Mouse (Mus musculus) CH12.LX (cell line): Measurements from ENCODE around the gene Slc45a3. TPM values are rescaled to one million over a fixed set of nuclear protein-coding genes. Genes with fewer than 3 reads are reported as not detected.

ENCODE experiments used
- DNase-seq: peaks from one replicate; pipeline ENCODE4 v3.0.0-alpha.2; 2013; ENCODE audit errors: extremely low read depth
- H3K27ac ChIP-seq: 2 replicates; pipeline ENCODE4 v1.5.1; 2012; ENCODE audit warnings: low read depth, mild to moderate bottlenecking, control low read depth, moderate library complexity; ENCODE audit not compliant: insufficient read depth
- H3K27me3 ChIP-seq: replicated peaks from 2 replicates; pipeline ENCODE3; 2012; ENCODE audit warnings: inconsistent platforms
- H3K36me3 ChIP-seq, 2 experiments: replicated peaks in 1 of 2; 2 replicates each; pipeline versions ENCODE3 to v1.6.1; 2012; ENCODE audit warnings: inconsistent platforms in 1 of 2, low read length in 1 of 2, mild to moderate bottlenecking in 1 of 2, mixed read lengths in 1 of 2, moderate library complexity in 1 of 2; ENCODE audit not compliant: control insufficient read depth in 1 of 2, insufficient read depth in 1 of 2
- H3K4me1 ChIP-seq, 2 experiments: 2 replicates each; pipeline ENCODE4 v1.6.1; 2012; ENCODE audit warnings: inconsistent platforms in 1 of 2, moderate library complexity in 1 of 2; ENCODE audit not compliant: insufficient read depth in 2 of 2, control insufficient read depth in 1 of 2
- H3K4me2 ChIP-seq: 2 replicates; pipeline ENCODE4 v1.6.1; 2012; ENCODE audit warnings: low read depth, mild to moderate bottlenecking, control low read depth; ENCODE audit not compliant: poor library complexity, insufficient read depth, severe bottlenecking
- H3K4me3 ChIP-seq, 3 experiments: fragments of 150-350 bp in 1 of 3; sonication (generic) in 1 of 3; replicated peaks in 1 of 3; 2 replicates each; pipeline versions ENCODE3 to v1.5.1; 2011 to 2012; ENCODE audit warnings: low read depth in 2 of 3, low read length in 2 of 3, mild to moderate bottlenecking in 2 of 3, moderate library complexity in 2 of 3, control low read depth in 1 of 3, improper control_type of control experiment in 1 of 3, inconsistent platforms in 1 of 3, mixed read lengths in 1 of 3; ENCODE audit not compliant: poor library complexity in 1 of 3
- H3K79me2 ChIP-seq: replicated peaks from 2 replicates; pipeline ENCODE4 v1.6.1; 2012; ENCODE audit warnings: mild to moderate bottlenecking, moderate library complexity; ENCODE audit not compliant: control insufficient read depth, poor library complexity, insufficient read depth, severe bottlenecking; ENCODE audit errors: extremely low read depth
- H3K9ac ChIP-seq: 2 replicates; pipeline ENCODE4 v1.6.1; 2012; ENCODE audit warnings: low read depth, mild to moderate bottlenecking, control low read depth, moderate library complexity; ENCODE audit not compliant: insufficient read depth
- H3K9me3 ChIP-seq: replicated peaks from 2 replicates; pipeline ENCODE3; 2012; ENCODE audit warnings: low read length, inconsistent platforms, mixed read lengths
- BHLHE40 ChIP-seq: IDR thresholded peaks from 2 replicates; pipeline ENCODE4 v1.6.1; 2011; ENCODE audit warnings: mild to moderate bottlenecking, low read depth, low read length, improper control_type of control experiment
- CHD1 ChIP-seq: IDR thresholded peaks from 2 replicates; pipeline ENCODE4 v1.6.1; 2012; ENCODE audit warnings: low read depth, low read length, improper control_type of control experiment, inconsistent platforms
- CHD2 ChIP-seq: IDR thresholded peaks from 2 replicates; pipeline ENCODE4 v1.6.1; 2011; ENCODE audit warnings: low read length, improper control_type of control experiment
- CTCF ChIP-seq, 2 experiments: IDR thresholded peaks in 1 of 2; conservative IDR thresholded peaks in 1 of 2; 2 replicates each; pipeline ENCODE4 v1.5.1; 2011 to 2012; ENCODE audit warnings: low read depth in 2 of 2, low read length in 2 of 2, improper control_type of control experiment in 1 of 2, inconsistent platforms in 1 of 2, mild to moderate bottlenecking in 1 of 2, moderate library complexity in 1 of 2
- E2F4 ChIP-seq: IDR thresholded peaks from 2 replicates; pipeline ENCODE4 v1.6.1; 2011; ENCODE audit warnings: low read depth, low read length, improper control_type of control experiment; ENCODE audit not compliant: insufficient replicate concordance
- ELF1 ChIP-seq: IDR thresholded peaks from 2 replicates; pipeline ENCODE4 v1.6.1; 2014; ENCODE audit warnings: low read depth, mild to moderate bottlenecking, inconsistent platforms, low read length, improper control_type of control experiment
- EP300 ChIP-seq: IDR thresholded peaks from 2 replicates; pipeline ENCODE4 v1.6.1; 2011; ENCODE audit warnings: low read length, improper control_type of control experiment
- ETS1 ChIP-seq: conservative IDR thresholded peaks from 2 replicates; pipeline ENCODE4 v1.6.1; 2012; ENCODE audit warnings: low read depth, mild to moderate bottlenecking, inconsistent platforms, low read length, improper control_type of control experiment, moderate library complexity
- GABPA ChIP-seq: IDR thresholded peaks from 2 replicates; pipeline ENCODE4 v1.6.1; 2012; ENCODE audit warnings: low read depth, low read length, improper control_type of control experiment, inconsistent platforms; ENCODE audit not compliant: insufficient replicate concordance
- IRF4 ChIP-seq: IDR thresholded peaks from 2 replicates; pipeline ENCODE4 v1.6.1; 2014; ENCODE audit warnings: low read depth, mild to moderate bottlenecking, inconsistent platforms, low read length, improper control_type of control experiment
- JUN ChIP-seq: IDR thresholded peaks from 2 replicates; pipeline ENCODE4 v1.6.1; 2011; ENCODE audit warnings: low read depth, mild to moderate bottlenecking, low read length, improper control_type of control experiment, moderate library complexity; ENCODE audit not compliant: insufficient read depth
- JUND ChIP-seq: conservative IDR thresholded peaks from 2 replicates; pipeline ENCODE4 v1.6.1; 2011; ENCODE audit warnings: low read depth, low read length, improper control_type of control experiment
- KAT2A ChIP-seq: IDR thresholded peaks from 2 replicates; pipeline ENCODE4 v1.6.1; 2012; ENCODE audit warnings: low read length, improper control_type of control experiment, inconsistent platforms; ENCODE audit not compliant: insufficient replicate concordance
- MAFK ChIP-seq: IDR thresholded peaks from 2 replicates; pipeline ENCODE4 v1.6.1; 2011; ENCODE audit warnings: low read length, improper control_type of control experiment; ENCODE audit not compliant: insufficient replicate concordance
- MAX ChIP-seq: IDR thresholded peaks from 2 replicates; pipeline ENCODE4 v1.6.1; 2011; ENCODE audit warnings: low read length, improper control_type of control experiment
- MAZ ChIP-seq: IDR thresholded peaks from 2 replicates; pipeline ENCODE4 v1.6.1; 2012; ENCODE audit warnings: low read depth, mild to moderate bottlenecking, inconsistent platforms, low read length, improper control_type of control experiment, moderate library complexity
- MEF2A ChIP-seq: IDR thresholded peaks from 2 replicates; pipeline ENCODE4 v1.6.1; 2014; ENCODE audit warnings: low read depth, mild to moderate bottlenecking, inconsistent platforms, low read length, improper control_type of control experiment, borderline replicate concordance
- MXI1 ChIP-seq: IDR thresholded peaks from 2 replicates; pipeline ENCODE4 v1.6.1; 2011; ENCODE audit warnings: mild to moderate bottlenecking, low read depth, low read length, improper control_type of control experiment
- MYC ChIP-seq: IDR thresholded peaks from 2 replicates; pipeline ENCODE4 v1.6.1; 2011; ENCODE audit warnings: low read depth, mild to moderate bottlenecking, improper control_type of control experiment, low read length
- NELFE ChIP-seq: IDR thresholded peaks from 2 replicates; pipeline ENCODE4 v1.6.1; 2011; ENCODE audit warnings: low read depth, low read length, improper control_type of control experiment
- NRF1 ChIP-seq: IDR thresholded peaks from 2 replicates; pipeline ENCODE4 v1.6.1; 2014; ENCODE audit warnings: low read depth, mild to moderate bottlenecking, inconsistent platforms, low read length, improper control_type of control experiment, moderate library complexity
- PAX5 ChIP-seq: IDR thresholded peaks from 2 replicates; pipeline ENCODE4 v1.6.1; 2012; ENCODE audit warnings: low read length, inconsistent platforms, mixed read lengths
- POLR2AphosphoS2 ChIP-seq: IDR thresholded peaks from 2 replicates; pipeline ENCODE4 v1.6.1; 2011; ENCODE audit warnings: low read depth, low read length, improper control_type of control experiment
- RAD21 ChIP-seq: IDR thresholded peaks from 2 replicates; pipeline ENCODE4 v1.6.1; 2011; ENCODE audit warnings: low read depth, mild to moderate bottlenecking, low read length, improper control_type of control experiment, moderate library complexity
- SIN3A ChIP-seq: IDR thresholded peaks from 2 replicates; pipeline ENCODE4 v1.6.1; 2012; ENCODE audit warnings: low read length, improper control_type of control experiment, inconsistent platforms
- SMC3 ChIP-seq: IDR thresholded peaks from 2 replicates; pipeline ENCODE4 v1.6.1; 2011; ENCODE audit warnings: low read depth, low read length, improper control_type of control experiment
- TCF12 ChIP-seq: IDR thresholded peaks from 2 replicates; pipeline ENCODE4 v1.6.1; 2014; ENCODE audit warnings: low read depth, mild to moderate bottlenecking, inconsistent platforms, low read length, improper control_type of control experiment
- UBTF ChIP-seq: IDR thresholded peaks from 2 replicates; pipeline ENCODE4 v1.6.1; 2012; ENCODE audit warnings: low read depth, mild to moderate bottlenecking, inconsistent platforms, low read length, improper control_type of control experiment, moderate library complexity
- USF1 ChIP-seq: IDR thresholded peaks from 2 replicates; pipeline ENCODE4 v1.6.1; 2014; ENCODE audit warnings: low read depth, mild to moderate bottlenecking, inconsistent platforms, low read length, improper control_type of control experiment
- USF2 ChIP-seq: conservative IDR thresholded peaks from 2 replicates; pipeline ENCODE4 v1.6.1; 2011; ENCODE audit warnings: low read depth, low read length, improper control_type of control experiment
- ZC3H11A ChIP-seq: IDR thresholded peaks from 2 replicates; pipeline ENCODE4 v1.6.1; 2012; ENCODE audit warnings: low read depth, mild to moderate bottlenecking, inconsistent platforms, low read length, improper control_type of control experiment
- ZKSCAN1 ChIP-seq: IDR thresholded peaks from 2 replicates; pipeline ENCODE4 v1.6.1; 2012; ENCODE audit warnings: low read depth, inconsistent platforms, low read length, improper control_type of control experiment, borderline replicate concordance
- ZNF384 ChIP-seq: IDR thresholded peaks from 2 replicates; pipeline ENCODE4 v1.6.1; 2012; ENCODE audit warnings: low read depth, low read length, improper control_type of control experiment, inconsistent platforms
- dilution Hi-C: fragments of 300-500 bp; cut with MboI; formaldehyde crosslinking; loops from 2 replicates; pipeline ENCODE4 v1.14.3; 2020; ENCODE audit warnings: low sequenced_read_pairs; ENCODE audit not compliant: extremely low pct_unique_long_range_greater_than_20kb, extremely low pct_ligation_motif_present
- in situ Hi-C: fragments of 300-500 bp; cut with MboI; formaldehyde crosslinking; loops from 3 replicates; pipeline ENCODE4 v1.14.3; 2019; ENCODE audit warnings: low sequenced_read_pairs, low pct_ligation_motif_present, low pct_unique_long_range_greater_than_20kb, mixed read lengths
- polyA plus RNA-seq: library from polyadenylated mRNA; unstranded; fragments of >175 nt; gene quantifications from 2 replicates; pipeline ENCODE4 v1.2.1, GENCODE M21; 2012; ENCODE audit warnings: low read depth; ENCODE audit not compliant: insufficient read length
- total RNA-seq, 2 experiments: library from RNA; depleted of rRNA; stranded (reverse); fragments of 300-350 nt in 1 of 2; fragments of >200 nt in 1 of 2; gene quantifications; 2 replicates each; pipeline ENCODE4 v1.2.3; 2012 to 2014

Gene Slc45a3
- total and polyA plus RNA-seq, 3 experiments = 0.16 to 0.47 (median 0.20) TPM

GRCm38 (mm10) chr1:132010632-132011501 is 48.1 kb downstream of the Slc45a3 start (continued):
- peak; percentile 73; the same call in 1 of the 2 replicates for TF ChIP-seq UBTF
- TF ChIP-seq MXI1 = peak; percentile 77
- TF ChIP-seq NRF1 = no peak
- peak; percentile 80 for TF ChIP-seq MAZ
- TF ChIP-seq ETS1 = peak; percentile 80
- no peak for TF ChIP-seq GABPA
- TF ChIP-seq CTCF (conservative IDR thresholded peaks at IDR 0.05 in 1 of 2, IDR thresholded peaks at IDR 0.05 in 1 of 2; ENCODE audit: low read depth in 2 of 2, low read length in 2 of 2) = no peak
- 0 out of 2 replicates have a peak, but pooled peaks have one; percentile 49 for TF ChIP-seq KAT2A
- TF ChIP-seq USF1 = no peak
- peak; percentile 59 for TF ChIP-seq ELF1
- TF ChIP-seq CHD2 = no peak; the same call in 1 of the 2 replicates
- no peak for TF ChIP-seq MAFK
- TF ChIP-seq E2F4 = no peak
- peak; percentile 52 for TF ChIP-seq CHD1
- peak; percentile 47 for TF ChIP-seq MEF2A
- peak; percentile 62 for TF ChIP-seq ZNF384
- peak; percentile 90 for TF ChIP-seq SIN3A

GRCm38 (mm10) chr1:132011785-132012184 is 49.0 kb downstream of the Slc45a3 start:
- Histone ChIP-seq H3K9ac (peak overlapping the region; percentile 77), H3K4me2 (peak overlapping the region; percentile 95), H3K4me3 (peak overlapping the region; percentile 16 to 77 (median 30)), H3K9me3 (peaks cover 4% of the 10 kb centered on the region), H3K27ac (peak overlapping the region; percentile 100), H3K79me2 (peaks cover 73% of the 10 kb centered on the region), H3K4me1 (peaks cover 8 to 34% of the 10 kb centered on the region in 2 experiments), H3K36me3 (peaks cover 19 to 31% of the 10 kb centered on the region in 2 experiments), H3K27me3 (no peaks in the 10 kb centered on the region)
- peak; percentile 77 for DNase-seq
- dilution Hi-C loops = no loop called here
- in situ Hi-C loops = no loop called here
- TF ChIP-seq PAX5 (no peak), JUND (peak; percentile 88), SMC3 (no peak), MAX (peak; percentile 81; the same call in 1 of the 2 replicates), KAT2A (no peak), GABPA (no peak), SIN3A (peak; percentile 94), JUN (peak; percentile 81), TCF12 (peak; percentile 86), CTCF (conservative IDR thresholded peaks at IDR 0.05 in 1 of 2, IDR thresholded peaks at IDR 0.05 in 1 of 2; ENCODE audit: low read depth in 2 of 2, low read length in 2 of 2) (no peak), EP300 (peak; percentile 97), MXI1 (peak; percentile 68), ZC3H11A (no peak), ZKSCAN1 (no peak), BHLHE40 (peak; percentile 99), ZNF384 (peak; percentile 81), MYC (peak; percentile 91), IRF4 (peak; percentile 99), POLR2AphosphoS2 (peak; percentile 51; the same call in 1 of the 2 replicates), NRF1 (no peak), ELF1 (0 out of 2 replicates have a peak, but pooled peaks have one; percentile 41), MEF2A (peak; percentile 99), E2F4 (peak; percentile 74; the same call in 1 of the 2 replicates), MAZ (peak; percentile 45; the same call in 1 of the 2 replicates), CHD2 (peak; percentile 69), NELFE (no peak), USF2 (no peak), RAD21 (no peak)
